Mouse (Mus musculus) leukemia stem cell, adult 10-12 weeks (primary cell): ENCODE measurements around the gene Btbd1. TPM values are rescaled to one million over a fixed set of nuclear protein-coding genes. Genes with fewer than 3 reads are reported as not detected.

Experiments used
- polyA plus RNA-seq: library from polyadenylated mRNA; stranded (reverse); fragments of >175 nt; gene quantifications from 2 replicates; pipeline ENCODE4 v1.2.3, GENCODE M21; 2012; ENCODE audit warnings: low replicate concordance

The Btbd1 gene
- polyA plus RNA-seq, result 9.1 and 9.7 TPM in 2 replicates

DNA sequence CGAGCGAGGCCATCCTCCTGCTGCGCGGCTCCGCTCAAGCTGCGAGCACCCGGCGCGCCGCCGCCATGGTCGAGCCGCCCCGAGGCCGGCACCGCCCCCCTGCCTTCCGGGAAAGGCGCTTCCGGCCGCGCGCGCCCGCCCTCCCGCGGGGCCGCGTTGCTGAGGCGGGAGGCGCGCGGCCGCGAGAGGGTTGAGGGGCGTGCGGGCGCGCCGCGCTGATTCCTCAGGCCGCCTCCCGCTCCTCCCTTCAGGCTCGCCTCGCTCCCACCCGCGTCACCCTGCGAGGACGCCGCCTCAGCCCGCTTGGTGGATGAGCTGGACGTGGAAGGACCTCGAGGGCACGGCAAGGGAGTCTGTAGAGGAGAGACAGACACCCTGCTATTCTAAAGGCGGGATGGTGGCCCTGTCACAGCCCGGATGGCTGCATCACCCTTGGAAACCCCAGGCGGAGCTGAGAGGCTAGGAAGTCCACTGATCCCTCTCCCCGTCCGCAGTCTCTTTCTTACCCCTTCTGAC is at the start of gene Btbd1:
Gene Btbd1, minus strand, starts transcription at position 53 of the 516 bp plus-strand sequence.

DNA sequence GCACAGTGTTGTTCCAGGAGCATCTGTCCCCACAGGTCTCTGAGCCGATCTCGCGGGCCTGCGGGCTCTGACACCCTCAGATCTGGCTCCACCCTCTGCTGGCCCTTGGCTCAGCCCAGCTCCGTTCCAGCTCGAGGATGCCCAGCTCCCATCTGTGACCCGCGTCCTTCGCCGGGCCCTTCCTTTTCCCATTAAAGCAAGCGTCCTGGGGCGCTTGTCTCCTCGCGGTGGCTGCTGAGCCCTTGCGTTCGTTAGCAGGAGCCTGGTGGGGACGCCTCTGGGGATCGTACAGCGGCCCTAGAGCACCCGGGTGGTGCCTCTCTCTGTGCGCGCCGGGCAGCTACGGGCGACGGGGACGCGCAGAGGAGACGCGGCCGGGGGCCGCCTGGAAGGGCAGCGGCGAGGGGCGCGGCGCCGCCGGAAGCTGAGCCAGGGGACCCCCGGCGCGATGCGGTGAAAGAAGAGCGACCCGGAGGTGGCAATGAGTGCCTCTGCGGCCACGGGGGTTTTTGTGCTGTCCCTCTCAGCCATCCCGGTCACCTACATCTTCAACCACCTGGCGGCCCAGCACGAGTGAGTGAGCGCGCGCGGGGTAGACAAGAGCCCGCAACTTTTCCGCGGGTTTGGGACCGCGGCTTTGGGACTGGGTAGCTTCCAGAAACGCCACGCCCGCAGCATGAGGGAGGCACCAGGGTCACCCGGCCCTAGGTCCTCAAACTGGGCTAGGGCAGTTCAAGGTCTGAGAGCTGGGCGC is 29.9 kb upstream of the Btbd1 start, which contains the start of gene Tm6sf1:
Gene Tm6sf1, plus strand, starts transcription at position 34 of the 754 bp plus-strand sequence.

DNA sequence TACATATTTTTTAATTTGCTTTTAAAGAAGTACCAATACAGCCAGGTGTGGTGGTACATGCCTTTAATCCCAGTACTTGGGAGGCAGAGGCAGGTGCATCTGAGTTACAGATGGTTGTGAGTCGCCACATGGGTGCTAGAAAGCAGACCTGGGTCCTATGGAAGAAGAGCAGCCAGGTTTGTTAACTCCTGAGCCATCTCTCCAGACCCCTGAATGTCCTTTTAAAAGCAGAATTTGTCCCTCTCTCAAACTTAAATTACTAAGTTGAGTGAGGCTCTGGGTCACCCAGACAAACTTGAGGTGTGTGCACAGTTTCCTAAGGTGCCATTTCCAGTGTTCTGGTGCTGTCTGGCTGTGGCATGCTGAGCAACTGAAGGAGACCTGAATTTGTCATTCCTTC is 26.5 kb upstream of the Btbd1 start, which contains the start of gene Gm10160:
Gene Gm10160, minus strand, starts transcription at position 101 of the 400 bp plus-strand sequence.

DNA sequence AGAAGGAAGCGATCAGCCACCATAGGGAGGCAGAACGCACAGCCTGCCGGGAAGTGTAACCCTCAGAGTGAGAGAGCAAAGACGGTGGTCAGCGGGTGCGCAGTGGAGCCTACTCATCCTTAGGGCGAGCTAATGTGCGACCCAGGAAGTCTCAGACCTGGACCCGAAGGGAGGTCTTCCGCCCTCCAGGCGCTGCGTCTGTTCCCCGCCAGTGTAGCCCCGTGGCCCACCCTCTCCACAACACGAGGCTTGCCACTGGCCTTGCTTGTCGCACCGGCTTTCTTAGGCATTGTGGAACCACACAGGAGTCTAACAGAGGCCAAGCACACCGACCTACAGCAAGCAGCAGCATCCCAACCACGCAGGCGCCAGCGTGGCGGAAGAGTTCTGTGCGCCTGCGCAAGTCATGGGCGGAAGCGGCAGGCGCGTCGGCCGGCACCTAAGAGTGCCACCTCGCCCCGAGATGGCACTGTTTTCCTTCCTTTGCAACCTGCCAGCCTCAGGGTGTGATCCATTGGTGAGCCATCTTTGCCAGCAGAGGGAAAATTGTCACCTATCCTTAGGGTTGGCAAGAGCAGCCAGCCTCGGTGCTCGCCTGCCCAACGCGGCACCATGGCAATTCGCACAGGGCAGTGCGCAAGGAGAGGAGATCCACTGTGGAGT is 40.0 kb downstream of the Btbd1 start, which contains the start of gene 3110040N11Rik:
Gene 3110040N11Rik, minus strand, starts transcription at position 384 of the 663 bp plus-strand sequence.

GRCm38 (mm10) chr7:81762180-81763109 is 66.8 kb downstream of the Btbd1 start, which contains the start of gene Ramac:
Gene Ramac, plus strand, starts transcription at chr7:81762925.

Other genes starting within 250 kb of the Btbd1 start
- 0.20 and 0.39 TPM in 2 replicates for gene Homer2, start 121.9 kb downstream of the Btbd1 start, polyA plus RNA-seq
- 1.4 and 4.5 TPM in 2 replicates for gene Ramac, start 66.5 kb downstream of the Btbd1 start, polyA plus RNA-seq
- 8.8 and 9.5 TPM in 2 replicates for gene 3110040N11Rik, start 40.0 kb downstream of the Btbd1 start, polyA plus RNA-seq
- not detected in 2 replicates for gene Gm10160, start 26.4 kb upstream of the Btbd1 start, polyA plus RNA-seq
- gene Tm6sf1, start 29.6 kb upstream of the Btbd1 start, polyA plus RNA-seq, result 10.0 and 11.9 TPM in 2 replicates
- 0.17 and 0.23 TPM in 2 replicates for gene Hdgfl3, start 105.0 kb upstream of the Btbd1 start, polyA plus RNA-seq
- gene Bnc1, start 162.9 kb upstream of the Btbd1 start, polyA plus RNA-seq, result not detected in 2 replicates